Mouse (Mus musculus) small intestine, adult 2 months (tissue): Measurements from ENCODE around the gene Cdh10. TPM values are rescaled to one million over a fixed set of nuclear protein-coding genes. Genes with fewer than 3 reads are reported as not detected.

Experiments used
- H3K27ac ChIP-seq: fragments of 200-500 bp; 2 replicates; pipeline ENCODE4 v1.5.1; 2012; ENCODE audit warnings: low read depth, low read length, control low read depth, inconsistent platforms; ENCODE audit not compliant: insufficient read depth
- H3K27me3 ChIP-seq: fragments of 200-500 bp; 2 replicates; pipeline ENCODE4 v1.6.1; 2012; ENCODE audit warnings: mild to moderate bottlenecking, moderate library complexity, low read length, inconsistent platforms; ENCODE audit not compliant: control insufficient read depth, insufficient read depth
- H3K36me3 ChIP-seq: fragments of 200-500 bp; 2 replicates; pipeline ENCODE4 v1.6.1; 2012; ENCODE audit warnings: mild to moderate bottlenecking, low read length, control low read depth, inconsistent platforms; ENCODE audit not compliant: control insufficient read depth, insufficient read depth
- H3K4me1 ChIP-seq: fragments of 200-500 bp; 2 replicates; pipeline ENCODE4 v1.6.1; 2012; ENCODE audit warnings: low read length, inconsistent platforms, mixed read lengths; ENCODE audit not compliant: control insufficient read depth, insufficient read depth, insufficient read length
- H3K4me3 ChIP-seq: fragments of 200-500 bp; 2 replicates; pipeline ENCODE4 v1.5.1; 2012; ENCODE audit warnings: low read depth, mild to moderate bottlenecking, control low read depth, inconsistent platforms, low read length, moderate library complexity
- CTCF ChIP-seq: fragments of 200-500 bp; IDR thresholded peaks from 2 replicates; pipeline ENCODE4 v1.5.1; 2012; ENCODE audit warnings: low read depth, mild to moderate bottlenecking, control low read depth, inconsistent platforms, low read length, moderate library complexity, mixed read lengths; ENCODE audit not compliant: insufficient replicate concordance, insufficient read length; ENCODE audit errors: extremely low read depth
- POLR2A ChIP-seq: fragments of 200-500 bp; IDR thresholded peaks from 2 replicates; pipeline ENCODE4 v1.6.1; 2012; ENCODE audit warnings: low read depth, mild to moderate bottlenecking, control low read depth, inconsistent platforms, low read length, moderate library complexity
- WGBS: fragments of 180-500 bp; shearing (Covaris S2); methylation state at CpG from one replicate; pipeline ENCODE4 v1.1.7; 2018; 5-methylcytosine and 5-hydroxymethylcytosine counted together
- polyA plus RNA-seq: library from polyadenylated mRNA; depleted of rRNA; stranded (reverse); fragments of >200 nt; gene quantifications from 2 replicates; pipeline ENCODE4 v1.2.3, GENCODE M21; 2012

Cdh10 gene
- polyA plus RNA-seq, 1 experiment: not detected

DNA sequence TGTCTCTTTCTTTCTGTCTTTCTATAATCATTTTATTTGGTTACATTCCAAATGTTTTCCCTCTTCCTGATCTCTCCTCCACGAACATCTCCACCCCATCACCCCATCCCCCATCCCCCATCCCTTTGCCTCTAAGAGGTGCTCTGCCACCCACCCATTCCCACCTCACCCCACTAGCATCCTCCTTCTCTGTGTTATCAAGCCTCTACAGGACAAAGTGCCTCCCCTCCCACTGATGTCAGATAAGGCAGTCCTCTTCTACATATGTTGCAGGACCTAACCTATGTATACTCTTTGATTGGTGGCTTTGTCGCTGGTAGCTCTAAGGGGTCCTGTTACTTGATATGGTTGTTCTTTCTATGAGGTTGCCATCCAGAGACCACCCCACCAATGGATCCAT is 23.0 kb downstream of the Cdh10 start:
- no peak for TF ChIP-seq CTCF
- no peak for TF ChIP-seq POLR2A
- Histone ChIP-seq H3K4me3 (no peak overlapping the region), H3K27me3 (no peaks in the 10 kb centered on the region), H3K36me3 (no peaks in the 10 kb centered on the region), H3K4me1 (no peaks in the 10 kb centered on the region), H3K27ac (no peak overlapping the region)
- 74% methylated on average over 2 of the region's 2 CpGs for WGBS

DNA sequence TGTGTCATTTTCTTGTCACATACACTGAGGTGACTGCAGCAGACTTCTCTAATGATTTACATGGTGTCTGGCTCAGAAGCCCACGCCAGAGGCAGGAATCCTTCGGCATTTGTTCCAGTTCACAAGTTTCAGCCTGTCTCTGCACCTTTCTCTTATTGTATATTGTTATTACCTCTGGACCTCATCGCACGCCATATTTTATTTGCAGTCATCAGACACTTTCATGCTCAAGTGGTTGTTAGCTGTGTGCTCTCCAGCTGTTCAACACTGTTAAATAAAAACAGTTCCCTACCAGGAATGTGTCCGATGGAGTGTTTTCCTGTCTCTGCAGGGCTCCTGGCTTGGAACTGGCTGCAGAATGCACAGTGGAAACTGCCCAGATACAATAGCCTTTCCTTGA is 26.1 kb downstream of the Cdh10 start:
- Histone ChIP-seq H3K4me1 (no peaks in the 10 kb centered on the region), H3K27me3 (no peaks in the 10 kb centered on the region), H3K4me3 (no peak overlapping the region), H3K27ac (no peak overlapping the region), H3K36me3 (no peaks in the 10 kb centered on the region)
- no peak for TF ChIP-seq POLR2A
- TF ChIP-seq CTCF: no peak
- 71% methylated on average over 5 of the region's 5 CpGs for WGBS

DNA sequence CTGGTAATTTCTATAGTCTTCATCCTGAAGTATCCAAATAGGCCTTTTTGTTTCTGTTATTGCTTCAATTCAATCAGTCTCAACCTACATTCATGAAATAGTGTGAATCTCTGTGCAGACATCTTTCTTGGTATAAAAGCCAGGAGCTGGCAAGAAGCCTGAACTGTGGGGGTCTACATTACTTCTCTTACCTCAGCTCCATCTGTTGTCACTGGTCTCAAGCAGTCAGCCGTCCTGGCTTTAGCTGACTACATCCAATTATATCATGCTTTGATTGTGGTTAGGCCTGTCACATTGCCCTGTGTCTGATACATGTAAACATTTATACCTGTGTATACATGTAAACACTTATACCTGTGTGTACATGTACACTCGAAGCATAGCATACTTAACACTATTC is 31.8 kb downstream of the Cdh10 start:
- H3K27ac ChIP-seq: no peak overlapping the region
- H3K27me3 ChIP-seq: no peaks in the 10 kb centered on the region
- no peaks in the 10 kb centered on the region for H3K4me1 ChIP-seq
- no peak overlapping the region for H3K4me3 ChIP-seq
- TF ChIP-seq POLR2A: no peak
- no peak for TF ChIP-seq CTCF
- no peaks in the 10 kb centered on the region for H3K36me3 ChIP-seq
- WGBS: 75% methylated on average over 2 of the region's 2 CpGs

DNA sequence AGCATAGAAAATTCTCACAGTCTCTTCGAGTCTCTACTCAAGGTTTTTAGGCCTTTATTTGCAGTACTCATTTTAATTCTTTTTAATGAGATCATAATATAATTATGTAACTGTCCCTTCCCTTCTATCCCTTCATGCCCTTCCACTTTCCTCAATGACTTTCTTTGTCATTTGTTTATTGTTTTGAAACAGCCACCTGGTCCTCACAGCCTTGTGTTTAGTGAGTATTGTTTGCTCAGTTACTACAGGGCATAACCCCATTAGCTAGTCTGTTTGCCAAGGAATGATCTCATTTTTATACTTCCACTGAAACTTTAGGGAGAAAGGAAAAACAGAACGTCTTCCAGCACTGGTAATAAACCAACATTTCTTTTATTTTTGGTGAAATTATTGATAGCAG is 39.4 kb downstream of the Cdh10 start:
- 34% methylated on average over 2 of the region's 2 CpGs for WGBS
- H3K27ac ChIP-seq: no peak overlapping the region
- no peak overlapping the region for H3K4me3 ChIP-seq

DNA sequence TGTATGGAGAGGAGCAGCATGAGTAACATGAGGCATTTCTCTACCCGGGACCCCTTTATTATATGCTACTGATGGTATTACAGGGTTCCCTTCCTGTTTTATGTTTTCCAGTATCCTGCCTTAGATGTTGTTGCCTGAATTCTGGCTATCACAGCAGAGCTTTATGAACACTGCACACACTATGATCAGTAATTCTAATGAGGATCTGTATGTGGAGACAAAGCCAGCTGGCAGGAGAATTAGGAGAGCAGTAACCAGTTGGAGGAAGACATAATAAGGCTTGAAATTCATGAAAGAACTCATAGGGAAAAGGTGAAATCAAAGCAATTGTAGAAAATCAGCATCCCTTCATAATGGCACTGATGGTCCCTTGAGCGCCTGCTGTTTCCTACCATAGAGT is 51.1 kb downstream of the Cdh10 start:
- Histone ChIP-seq H3K4me1 (no peaks in the 10 kb centered on the region), H3K27me3 (no peaks in the 10 kb centered on the region), H3K27ac (no peak overlapping the region), H3K4me3 (no peak overlapping the region), H3K36me3 (no peaks in the 10 kb centered on the region)
- TF ChIP-seq POLR2A: no peak
- no peak for TF ChIP-seq CTCF
- 95% methylated on average over 2 of the region's 2 CpGs for WGBS

More for the DNA sequence above, 39.4 kb downstream of the Cdh10 start:
- TF ChIP-seq POLR2A (no peak), CTCF (no peak)
- Histone ChIP-seq H3K36me3 (no peaks in the 10 kb centered on the region), H3K27me3 (no peaks in the 10 kb centered on the region), H3K4me1 (no peaks in the 10 kb centered on the region)

DNA sequence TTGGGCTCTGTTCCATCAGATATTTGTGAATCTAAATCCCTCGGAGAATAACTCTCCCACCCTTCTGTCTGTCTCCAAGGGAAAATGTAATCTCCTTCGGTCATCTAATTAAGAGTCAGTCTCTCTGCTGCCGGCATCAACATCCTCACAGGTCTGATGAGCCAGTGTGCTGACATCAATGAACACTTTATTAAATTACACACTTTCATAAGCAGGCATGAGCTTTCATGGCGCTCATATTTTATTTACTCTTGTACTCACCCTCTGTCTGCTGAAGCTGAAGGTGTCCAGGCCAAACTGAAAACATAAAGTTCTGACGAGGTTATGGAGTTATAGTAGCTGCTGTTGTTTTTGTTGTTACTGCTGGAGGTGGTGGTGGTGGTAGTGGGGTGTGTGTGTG is 62.7 kb downstream of the Cdh10 start:
- 76% methylated on average over 5 of the region's 5 CpGs for WGBS
- no peak for TF ChIP-seq POLR2A
- no peak for TF ChIP-seq CTCF

DNA sequence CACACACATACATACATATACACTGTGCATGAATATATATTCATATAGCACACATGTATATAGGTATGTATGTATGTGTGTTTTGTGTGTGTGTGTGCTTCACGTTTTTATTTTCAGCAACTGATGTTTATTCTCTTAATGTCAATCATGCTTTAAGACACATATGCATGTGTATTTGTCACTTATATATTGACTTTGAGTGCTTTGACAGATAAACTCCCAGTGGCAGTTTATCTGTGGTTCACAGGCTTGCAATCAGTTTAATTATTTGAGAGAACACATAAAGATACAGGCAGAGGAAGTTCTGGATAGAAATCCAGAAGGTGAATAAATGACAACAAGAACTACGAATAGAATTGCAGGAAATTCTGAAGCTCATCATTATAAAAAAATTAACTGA is 67.9 kb downstream of the Cdh10 start:
- H3K27ac ChIP-seq: no peak overlapping the region
- no peaks in the 10 kb centered on the region for H3K27me3 ChIP-seq
- H3K4me3 ChIP-seq: no peak overlapping the region
- no peaks in the 10 kb centered on the region for H3K4me1 ChIP-seq
- no peak for TF ChIP-seq CTCF
- no peaks in the 10 kb centered on the region for H3K36me3 ChIP-seq
- 66% methylated on average over 2 of the region's 2 CpGs for WGBS

More for the DNA sequence above, 62.7 kb downstream of the Cdh10 start:
- H3K27ac ChIP-seq: no peak overlapping the region
- no peaks in the 10 kb centered on the region for H3K4me1 ChIP-seq
- no peaks in the 10 kb centered on the region for H3K36me3 ChIP-seq
- H3K27me3 ChIP-seq: no peaks in the 10 kb centered on the region
- H3K4me3 ChIP-seq: no peak overlapping the region

DNA sequence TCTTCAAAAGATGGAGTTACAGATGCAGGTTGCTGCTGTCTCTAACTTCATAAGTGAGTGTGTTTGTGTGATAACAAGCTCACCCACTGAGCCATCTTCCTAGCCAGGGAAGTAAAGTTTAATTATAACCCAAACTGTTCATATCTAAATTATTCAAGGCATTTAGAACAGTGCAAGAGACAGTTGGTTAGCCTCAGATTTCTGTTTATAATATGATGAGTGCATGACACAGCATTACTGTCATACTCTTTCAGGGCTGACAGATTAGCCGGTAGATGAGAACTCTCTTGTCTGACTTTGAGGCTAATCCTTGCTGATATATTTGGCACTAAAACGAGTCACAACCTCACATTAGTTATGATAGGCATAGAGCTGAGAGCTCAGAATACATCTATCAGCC is 70.2 kb downstream of the Cdh10 start:
- H3K36me3 ChIP-seq: no peaks in the 10 kb centered on the region
- H3K27me3 ChIP-seq: no peaks in the 10 kb centered on the region
- TF ChIP-seq CTCF: no peak
- no peak for TF ChIP-seq POLR2A
- no peaks in the 10 kb centered on the region for H3K4me1 ChIP-seq
- H3K27ac ChIP-seq: no peak overlapping the region
- no peak overlapping the region for H3K4me3 ChIP-seq
- 59% methylated on average over 2 of the region's 2 CpGs for WGBS
